Mouse (Mus musculus) embryonic facial prominence, embryonic 13.5 days (tissue): ENCODE measurements around the gene Gli1. TPM values are rescaled to one million over a fixed set of nuclear protein-coding genes. Genes with fewer than 3 reads are reported as not detected.

Experiments
- ATAC-seq: fragments of 200-750 bp; cut with Nextera tagmentation; 2 replicates; pipeline ENCODE4 v1.8.0; 2017; ENCODE audit warnings: low read depth; ENCODE audit not compliant: insufficient number of reproducible peaks, insufficient read depth, low FRiP score, low TSS enrichment
- H3K27ac ChIP-seq: fragments of 300-500 bp; sonication (generic); 2 replicates; pipeline ENCODE4 v1.5.1; 2015; ENCODE audit warnings: moderate library complexity, mild to moderate bottlenecking, inconsistent platforms
- H3K27me3 ChIP-seq: fragments of 300-500 bp; sonication (generic); 2 replicates; pipeline ENCODE4 v1.6.1; 2015; ENCODE audit warnings: mild to moderate bottlenecking, inconsistent platforms
- H3K36me3 ChIP-seq: fragments of 300-500 bp; sonication (generic); 2 replicates; pipeline ENCODE4 v1.6.1; 2015; ENCODE audit warnings: mild to moderate bottlenecking, inconsistent platforms
- H3K4me1 ChIP-seq: fragments of 300-500 bp; sonication (generic); 2 replicates; pipeline ENCODE4 v1.6.1; 2015; ENCODE audit warnings: inconsistent platforms
- H3K4me2 ChIP-seq: fragments of 300-500 bp; sonication (generic); 2 replicates; pipeline ENCODE4 v1.6.1; 2015; ENCODE audit warnings: moderate library complexity, mild to moderate bottlenecking, inconsistent platforms
- H3K4me3 ChIP-seq: fragments of 300-500 bp; sonication (generic); 2 replicates; pipeline ENCODE4 v1.5.1; 2015; ENCODE audit warnings: mild to moderate bottlenecking, inconsistent platforms
- H3K9ac ChIP-seq: fragments of 300-500 bp; sonication (generic); 2 replicates; pipeline ENCODE4 v1.6.1; 2015; ENCODE audit warnings: mild to moderate bottlenecking, inconsistent platforms
- H3K9me3 ChIP-seq: fragments of 300-500 bp; sonication (generic); 2 replicates; pipeline ENCODE4 v1.6.1; 2016; ENCODE audit warnings: inconsistent platforms
- WGBS: fragments of 180-500 bp; shearing (Covaris S2); methylation state at CpG from one replicate; pipeline ENCODE4 v1.1.7; 2015; ENCODE audit warnings: mixed read lengths; 5-methylcytosine and 5-hydroxymethylcytosine counted together
- polyA plus RNA-seq: library from polyadenylated mRNA; unstranded; fragments of >200 nt; fragmentation: Nextera tagmentation; extraction: Ambion mirVana; gene quantifications from 2 replicates; pipeline ENCODE4 v1.2.1, GENCODE M21; 2015

Gli1 gene
- polyA plus RNA-seq, 1 experiment from 2014 or later: 19.8 TPM

DNA sequence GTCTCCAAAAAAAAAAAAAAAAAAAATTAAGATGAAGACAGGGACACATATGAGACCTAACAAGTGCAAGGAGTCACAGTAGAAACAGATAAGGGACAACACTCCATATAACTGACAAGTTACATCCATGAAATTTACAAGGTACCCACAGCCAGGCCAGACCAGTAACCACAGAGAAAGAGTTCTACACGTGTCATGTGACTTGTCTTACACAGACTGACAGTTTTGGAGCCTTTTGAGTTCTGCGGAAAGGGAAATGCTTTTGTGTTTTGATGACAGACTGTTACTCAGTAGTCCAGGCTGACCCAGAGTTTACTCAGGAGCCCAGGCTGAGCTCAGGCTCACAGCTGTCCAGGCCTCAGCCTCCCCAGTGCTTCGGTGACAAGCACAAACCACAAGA, 1.3 kb upstream of the Gli1 start:
- Histone ChIP-seq H3K9ac (no peak overlapping the region), H3K9me3 (peaks cover 4% of the 10 kb centered on the region; the same call in 1 of the 2 replicates), H3K27me3 (no peaks in the 10 kb centered on the region), H3K4me2 (no peak overlapping the region), H3K36me3 (no peaks in the 10 kb centered on the region), H3K27ac (no peak overlapping the region), H3K4me3 (no peak overlapping the region), H3K4me1 (peaks cover 30% of the 10 kb centered on the region)
- ATAC-seq: no peak
- WGBS: 63% methylated on average over 3 of the region's 3 CpGs

DNA sequence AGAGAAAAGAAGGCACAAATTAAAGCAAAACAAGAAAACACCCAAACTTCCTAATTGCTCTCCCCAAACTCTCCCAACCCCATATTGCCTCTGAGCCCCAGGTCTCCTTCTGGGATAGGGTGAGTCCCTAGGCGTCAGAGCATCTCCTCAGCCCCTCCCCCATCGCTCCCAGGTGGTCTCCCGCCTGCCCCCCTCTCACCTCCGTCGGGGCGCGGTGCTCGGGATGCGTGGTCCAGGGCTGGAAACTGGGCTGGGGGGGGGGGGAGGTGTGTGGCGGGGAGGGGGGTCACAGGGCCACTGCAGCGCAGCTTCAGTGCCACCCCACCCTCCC, 449 bp downstream of the Gli1 start:
- WGBS: 1% methylated on average over 10 of the region's 11 CpGs
- H3K27me3 ChIP-seq: no peaks in the 10 kb centered on the region
- H3K4me1 ChIP-seq: peaks cover 33% of the 10 kb centered on the region
- H3K4me3 ChIP-seq: peak overlapping the region; percentile 60
- no peak for ATAC-seq
- peak overlapping the region; percentile 76 for H3K9ac ChIP-seq
- peaks cover 13% of the 10 kb centered on the region for H3K36me3 ChIP-seq
- H3K4me2 ChIP-seq: peak overlapping the region; percentile 85
- peak overlapping the region; percentile 97 for H3K27ac ChIP-seq
- peaks cover 4% of the 10 kb centered on the region; the same call in 1 of the 2 replicates for H3K9me3 ChIP-seq

DNA sequence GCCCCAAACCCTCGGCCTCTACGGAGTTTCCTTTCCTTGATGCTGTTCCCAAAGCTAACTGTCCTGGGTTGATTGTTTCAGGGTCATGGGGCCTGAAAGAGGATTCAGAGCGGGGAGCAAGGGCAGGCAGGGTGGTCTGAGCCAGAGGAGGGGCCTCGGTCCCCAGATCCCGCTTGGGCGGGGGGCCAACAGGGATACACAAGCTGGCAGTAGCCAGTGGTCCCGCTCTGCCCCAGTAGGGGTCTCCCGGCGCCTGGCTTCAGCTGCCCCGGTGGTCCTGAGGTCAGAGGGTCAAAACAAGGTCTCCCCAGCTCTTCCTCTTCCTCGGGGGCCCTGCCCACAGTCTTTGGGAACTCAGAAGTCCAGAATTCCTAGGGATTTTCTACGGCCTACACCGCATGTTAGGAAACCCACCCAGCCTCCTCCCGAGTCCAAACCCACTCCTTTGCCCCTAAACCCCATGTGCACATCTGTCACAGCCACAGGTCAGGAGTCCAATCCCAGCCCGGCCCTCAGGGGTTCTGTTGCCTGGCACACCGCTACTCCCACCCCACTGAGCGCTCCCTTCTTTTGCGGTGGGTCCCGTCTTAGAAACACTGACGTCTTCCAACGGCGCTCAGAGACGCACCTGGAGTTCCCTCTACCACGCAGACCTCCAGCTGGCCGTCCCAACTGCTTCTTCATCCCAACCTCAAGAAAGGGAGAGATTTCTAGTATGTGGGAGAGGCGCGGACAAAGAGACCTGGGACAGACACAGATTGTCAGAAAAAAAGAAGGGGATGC, 1.0 kb downstream of the Gli1 start:
- no peak for ATAC-seq
- WGBS: 0% methylated on average over 27 of the region's 27 CpGs
- peak overlapping the region; percentile 85 for H3K4me2 ChIP-seq
- no peaks in the 10 kb centered on the region for H3K27me3 ChIP-seq
- H3K36me3 ChIP-seq: peaks cover 19% of the 10 kb centered on the region
- peak overlapping the region; percentile 97 for H3K27ac ChIP-seq
- peaks cover 4% of the 10 kb centered on the region; the same call in 1 of the 2 replicates for H3K9me3 ChIP-seq
- H3K9ac ChIP-seq: peak overlapping the region; percentile 76
- peak overlapping the region; percentile 60 for H3K4me3 ChIP-seq
- peaks cover 33% of the 10 kb centered on the region for H3K4me1 ChIP-seq

DNA sequence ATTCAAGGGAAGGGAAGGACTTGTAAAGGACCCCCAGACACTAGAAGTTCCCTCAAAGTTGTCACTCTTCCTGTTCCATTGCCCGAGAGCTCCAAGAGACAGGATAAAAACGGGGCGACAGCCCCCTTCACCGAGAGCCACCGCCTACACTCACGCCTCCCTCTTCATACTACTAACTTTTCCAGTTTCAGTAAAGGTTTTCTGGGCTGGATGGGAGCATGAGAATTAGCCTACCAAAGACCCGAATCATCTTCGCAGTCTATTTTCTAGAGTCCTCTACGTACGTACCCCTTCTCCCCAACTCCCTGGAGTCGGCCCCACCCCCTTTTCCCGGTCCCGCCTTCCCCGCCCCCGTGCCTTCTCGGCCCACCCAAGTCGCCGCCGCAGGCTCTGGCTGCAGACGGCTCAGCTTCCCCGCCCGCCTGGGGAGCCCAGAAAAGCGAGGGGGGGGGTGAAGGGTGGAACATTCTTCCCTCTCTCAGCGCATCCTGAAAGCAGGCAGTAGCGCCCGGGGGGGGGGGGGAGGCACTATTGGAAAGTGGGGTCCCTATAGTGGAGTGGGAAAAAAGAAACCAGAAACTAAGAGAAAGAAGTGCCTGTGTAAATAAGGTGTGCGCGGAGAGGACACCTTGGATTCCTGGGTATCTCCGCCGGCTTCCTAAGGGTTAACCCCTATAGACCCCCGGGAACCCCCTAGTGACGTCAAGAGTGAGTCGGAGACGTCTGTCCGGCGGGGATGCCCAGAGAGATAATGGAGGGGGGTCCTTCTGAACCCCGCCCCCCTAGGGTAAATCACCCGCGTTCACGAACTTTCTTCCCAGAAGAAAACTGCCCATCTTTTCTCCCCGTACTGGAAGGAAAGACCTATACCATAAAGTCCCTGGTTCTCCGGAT, 1.8 kb downstream of the Gli1 start:
- Histone ChIP-seq H3K4me3 (peak overlapping the region; percentile 60), H3K4me2 (peak overlapping the region; percentile 85), H3K27ac (peak overlapping the region; percentile 97), H3K27me3 (no peaks in the 10 kb centered on the region), H3K36me3 (peaks cover 26% of the 10 kb centered on the region), H3K4me1 (peaks cover 33% of the 10 kb centered on the region), H3K9me3 (peaks cover 2% of the 10 kb centered on the region; the same call in 1 of the 2 replicates), H3K9ac (peak overlapping the region; percentile 76)
- ATAC-seq: peak; percentile 45
- WGBS: under 1% methylated on average over 40 of the region's 42 CpGs

DNA sequence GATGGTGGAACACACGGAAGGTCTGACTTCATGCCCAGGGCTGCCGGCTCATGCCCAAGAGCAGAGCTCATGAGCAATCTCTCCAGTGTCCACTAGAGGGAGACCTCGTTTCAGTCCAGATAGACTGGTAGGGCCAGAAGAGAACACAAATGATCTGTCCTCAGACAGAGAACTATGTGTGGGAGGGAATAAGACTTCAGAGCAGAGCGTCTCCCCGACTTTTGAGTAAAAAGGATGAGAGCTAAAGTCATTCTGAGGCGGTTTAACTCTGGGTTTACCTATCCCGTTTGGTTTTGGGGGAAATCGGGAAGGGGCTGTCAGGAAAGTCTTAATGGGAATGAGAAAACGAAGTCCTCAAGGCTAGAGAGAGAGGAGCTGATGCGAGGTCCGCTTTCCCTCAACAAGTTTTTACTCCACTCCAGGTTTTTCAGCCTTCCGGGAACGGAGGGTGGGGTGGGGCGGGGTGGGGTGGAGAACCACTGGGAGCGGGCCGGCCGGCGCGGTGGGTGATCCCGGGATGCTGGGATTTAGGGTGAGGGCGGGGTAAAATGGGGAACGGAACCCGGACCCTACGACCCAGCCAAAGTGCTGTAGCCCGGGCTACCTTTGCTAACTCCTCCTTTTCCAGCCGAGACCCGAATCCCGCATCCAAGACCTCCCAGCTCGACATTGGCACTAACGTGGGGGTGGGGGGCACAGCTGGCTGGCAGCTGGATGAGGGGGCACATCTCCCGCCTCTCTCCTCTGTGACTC, 2.7 kb downstream of the Gli1 start:
- peak; percentile 63 for ATAC-seq
- 0% methylated on average over 31 of the region's 31 CpGs for WGBS
- Histone ChIP-seq H3K27me3 (no peaks in the 10 kb centered on the region), H3K9ac (peak overlapping the region; percentile 76), H3K27ac (peak overlapping the region; percentile 97), H3K36me3 (peaks cover 34% of the 10 kb centered on the region), H3K4me2 (peak overlapping the region; percentile 85), H3K4me1 (peaks cover 33% of the 10 kb centered on the region), H3K9me3 (no peaks in the 10 kb centered on the region), H3K4me3 (peak overlapping the region; percentile 60)

DNA sequence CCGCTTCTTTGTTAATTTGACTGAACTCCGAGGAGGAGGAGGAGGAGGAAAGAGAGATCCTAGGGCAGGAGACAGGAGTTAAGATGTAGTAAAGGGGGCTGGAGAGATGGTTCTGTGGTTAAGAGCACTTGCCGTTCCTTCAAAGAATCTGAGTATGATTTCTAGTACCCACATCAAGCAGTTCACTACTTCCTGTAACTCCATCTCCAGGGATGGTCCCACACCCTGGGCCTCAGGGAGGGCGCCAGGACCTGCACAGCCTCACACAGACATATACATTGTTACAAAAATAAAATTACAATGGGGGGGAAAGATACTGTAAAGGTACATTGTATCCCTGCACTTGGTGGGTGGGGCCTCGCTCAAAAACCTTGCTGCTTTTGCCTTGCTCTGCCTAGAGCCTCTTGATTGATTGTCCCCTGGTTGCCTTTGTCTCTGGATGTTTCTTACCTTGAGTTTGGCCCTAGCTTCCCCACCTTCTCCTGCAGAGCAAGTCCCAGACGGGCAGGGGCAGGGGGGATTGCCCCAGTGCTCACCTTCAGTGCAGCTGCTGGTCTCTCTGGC, 4.2 kb downstream of the Gli1 start:
- Histone ChIP-seq H3K36me3 (peaks cover 49% of the 10 kb centered on the region), H3K27me3 (no peaks in the 10 kb centered on the region; the same call in 1 of the 2 replicates), H3K4me3 (no peak overlapping the region), H3K27ac (no peak overlapping the region), H3K9me3 (no peaks in the 10 kb centered on the region), H3K4me1 (peaks cover 32% of the 10 kb centered on the region), H3K9ac (no peak overlapping the region), H3K4me2 (no peak overlapping the region)
- no peak for ATAC-seq
- 78% methylated on average over 6 of the region's 6 CpGs for WGBS

DNA sequence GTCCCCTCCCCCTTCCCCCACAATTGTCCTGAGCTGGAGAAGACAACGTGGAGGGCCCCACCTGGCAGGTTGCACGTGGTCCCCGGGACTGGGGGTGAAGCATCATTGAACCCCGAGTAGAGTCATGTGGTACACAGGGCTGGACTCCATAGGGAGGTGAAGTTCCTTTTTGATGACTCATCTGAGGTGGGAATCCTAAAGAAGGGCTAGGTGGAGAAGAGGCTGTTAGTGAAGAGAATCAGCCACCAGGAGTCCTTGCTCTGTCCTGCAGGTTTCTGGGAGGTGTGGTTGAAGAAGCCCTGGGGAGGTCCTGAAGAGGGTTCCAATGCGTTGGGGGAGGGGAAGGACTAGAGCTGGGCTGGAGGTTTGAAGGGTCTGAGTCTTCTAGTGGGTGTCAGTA, 4.8 kb downstream of the Gli1 start:
- WGBS: 77% methylated on average over 5 of the region's 5 CpGs
- Histone ChIP-seq H3K4me3 (no peak overlapping the region), H3K27ac (no peak overlapping the region), H3K4me1 (peaks cover 25% of the 10 kb centered on the region), H3K36me3 (peaks cover 55% of the 10 kb centered on the region), H3K9ac (no peak overlapping the region), H3K4me2 (no peak overlapping the region), H3K27me3 (peaks cover 3% of the 10 kb centered on the region), H3K9me3 (no peaks in the 10 kb centered on the region)
- ATAC-seq: no peak

DNA sequence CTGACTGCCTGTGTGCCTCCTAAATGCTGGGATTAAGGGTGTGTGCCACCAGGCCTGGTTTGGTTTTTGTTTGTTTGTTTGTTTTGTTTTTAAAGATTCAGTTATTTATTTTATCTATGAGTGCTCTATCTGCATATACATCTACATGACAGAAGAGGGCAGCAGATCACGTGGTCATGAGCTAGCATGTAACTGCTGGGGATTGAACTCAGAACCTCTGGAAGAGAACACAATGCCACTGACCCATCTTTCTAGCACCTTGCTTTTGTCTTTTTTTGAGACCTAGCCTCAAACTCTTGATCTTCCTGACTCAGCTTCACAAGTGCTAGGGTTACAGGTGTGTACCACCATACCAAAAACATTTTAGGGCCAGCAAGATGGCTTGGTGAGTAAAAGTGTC, 6.5 kb downstream of the Gli1 start:
- no peak for ATAC-seq
- Histone ChIP-seq H3K4me2 (no peak overlapping the region), H3K4me1 (peaks cover 20% of the 10 kb centered on the region), H3K4me3 (no peak overlapping the region), H3K27me3 (peaks cover 19% of the 10 kb centered on the region), H3K36me3 (peaks cover 71% of the 10 kb centered on the region), H3K27ac (no peak overlapping the region), H3K9ac (no peak overlapping the region), H3K9me3 (no peaks in the 10 kb centered on the region)
- 64% methylated on average over 1 of the region's 1 CpGs for WGBS

DNA sequence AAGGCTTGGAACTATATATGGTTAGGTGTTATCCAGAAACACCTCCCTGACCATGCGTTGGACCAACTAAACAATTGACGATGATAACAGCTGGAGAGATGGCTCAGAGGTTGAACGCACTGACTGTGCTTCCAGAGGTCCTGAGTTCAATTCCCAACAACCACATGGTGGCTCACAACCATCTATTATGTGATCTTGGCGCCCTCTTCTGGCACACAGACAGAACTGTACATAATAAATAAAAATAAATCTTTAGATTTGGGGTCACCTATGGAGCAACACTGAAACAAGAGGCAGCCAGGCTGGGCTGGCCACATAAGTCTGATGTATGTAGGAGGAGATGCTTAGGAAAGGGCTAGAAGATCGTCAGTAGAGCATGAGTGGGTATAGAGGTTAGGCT, 8.6 kb downstream of the Gli1 start:
- Histone ChIP-seq H3K27ac (no peak overlapping the region), H3K27me3 (peaks cover 40% of the 10 kb centered on the region), H3K9me3 (no peaks in the 10 kb centered on the region), H3K4me3 (no peak overlapping the region), H3K4me1 (peaks cover 10% of the 10 kb centered on the region; the same call in 1 of the 2 replicates), H3K36me3 (peaks cover 76% of the 10 kb centered on the region), H3K9ac (no peak overlapping the region), H3K4me2 (no peak overlapping the region)
- 63% methylated on average over 5 of the region's 5 CpGs for WGBS
- ATAC-seq: no peak

DNA sequence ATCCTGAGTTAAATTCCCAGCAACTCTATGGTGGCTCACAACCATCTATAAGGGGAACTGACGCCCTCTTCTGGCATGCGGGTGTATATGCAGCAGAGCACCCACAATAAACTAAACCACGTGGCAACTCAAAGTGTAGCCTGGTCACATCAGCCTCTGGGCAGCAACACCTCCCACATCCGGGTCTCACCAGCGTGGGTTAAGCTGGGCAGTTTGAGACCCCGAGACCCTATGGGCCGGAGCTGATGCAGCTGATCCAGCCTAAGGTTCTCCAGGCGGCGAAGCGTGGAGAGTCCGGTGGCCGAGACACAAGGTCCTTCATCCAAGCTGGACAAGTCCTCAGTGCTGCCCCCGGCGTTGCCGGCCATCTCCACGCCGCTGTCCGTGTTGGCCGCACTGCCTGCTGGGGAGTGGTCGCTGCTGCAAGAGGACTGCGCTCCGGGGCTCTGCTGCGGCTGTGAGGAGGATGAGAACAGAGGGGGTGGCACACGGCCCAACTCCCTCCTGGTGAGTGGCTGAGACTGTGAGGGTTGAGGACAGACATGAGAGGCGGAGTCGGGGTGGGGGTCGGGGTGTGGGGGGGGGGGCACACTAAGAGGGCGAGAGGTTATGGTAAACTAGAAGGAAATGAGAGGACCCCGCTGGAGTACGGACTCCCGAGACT, 9.4 kb downstream of the Gli1 start:
- Histone ChIP-seq H3K36me3 (peaks cover 73% of the 10 kb centered on the region), H3K4me3 (no peak overlapping the region)
- 34% methylated on average over 31 of the region's 31 CpGs for WGBS

More for the DNA sequence above, 9.4 kb downstream of the Gli1 start:
- ATAC-seq: no peak
- no peaks in the 10 kb centered on the region for H3K9me3 ChIP-seq
- no peak overlapping the region for H3K9ac ChIP-seq
- peaks cover 10% of the 10 kb centered on the region; the same call in 1 of the 2 replicates for H3K4me1 ChIP-seq
- H3K27me3 ChIP-seq: peaks cover 48% of the 10 kb centered on the region
- no peak overlapping the region for H3K27ac ChIP-seq
- 0 out of 2 replicates have a peak overlapping the region, but pooled peaks have one; percentile 20 for H3K4me2 ChIP-seq
